Mouse (Mus musculus): ENCODE measurements around the gene Zfp524.
A peak's percentile ranks its signal among the peaks of the same experiment; 100 is the strongest.
"Not testable (repeated sequence)": the region's sequence is repeated elsewhere in the genome, so short reads cannot be mapped to it uniquely, and the experiment has no call there.

Gene Zfp524

GRCm38 (mm10) chr7:5016057-5016456, 1.8 kb downstream of the Zfp524 start:
- no peak for DNase-seq (ENCODE audit: low spot score)

GRCm38 (mm10) chr7:5016920-5017319, 2.7 kb downstream of the Zfp524 start:
- no peak for DNase-seq (ENCODE audit: low spot score)

GRCm38 (mm10) chr7:5017352-5017751, 3.1 kb downstream of the Zfp524 start:
- no peak for DNase-seq (ENCODE audit: low spot score)

- DNase-seq (ENCODE audit: low spot score) = no peak
Observed at GRCm38 (mm10) chr7:5017931-5018330, 3.7 kb downstream of the Zfp524 start.

- not testable (repeated sequence) for DNase-seq (ENCODE audit: low spot score)
Observed at GRCm38 (mm10) chr7:5019576-5019975, 5.4 kb downstream of the Zfp524 start.

GRCm38 (mm10) chr7:5020000-5020681, 5.9 kb downstream of the Zfp524 start, which contains the start of the genes Zfp865 and Ccdc106:
Gene Zfp865, plus strand, starts transcription at chr7:5020376.
Gene Ccdc106, plus strand, starts transcription at chr7:5020553.
- DNase-seq (ENCODE audit: low spot score) = peak; percentile 97

GRCm38 (mm10) chr7:5020685-5021084, 6.5 kb downstream of the Zfp524 start:
- no peak for DNase-seq (ENCODE audit: low spot score)

GRCm38 (mm10) chr7:5021197-5021596, 7.0 kb downstream of the Zfp524 start:
- no peak for DNase-seq (ENCODE audit: low spot score)

GRCm38 (mm10) chr7:5029543-5029942, 15.3 kb downstream of the Zfp524 start:
- no peak for DNase-seq (ENCODE audit: low spot score)

- no peak for DNase-seq (ENCODE audit: low spot score)
Observed at GRCm38 (mm10) chr7:5029946-5030345, 15.7 kb downstream of the Zfp524 start.

- DNase-seq (ENCODE audit: low spot score) = no peak
Observed at GRCm38 (mm10) chr7:5030554-5031275, 16.5 kb downstream of the Zfp524 start.

GRCm38 (mm10) chr7:5031496-5031895, 17.3 kb downstream of the Zfp524 start:
- no peak for DNase-seq (ENCODE audit: low spot score)

- no peak for DNase-seq (ENCODE audit: low spot score)
Observed at GRCm38 (mm10) chr7:5033818-5034217, 19.6 kb downstream of the Zfp524 start, which contains the start of gene 4632433K11Rik. Gene 4632433K11Rik, plus strand, starts transcription at chr7:5034118.

- DNase-seq (ENCODE audit: low spot score) = no peak
Observed at GRCm38 (mm10) chr7:5035628-5036027, 21.4 kb downstream of the Zfp524 start.

GRCm38 (mm10) chr7:5036136-5036535, 21.9 kb downstream of the Zfp524 start:
- DNase-seq (ENCODE audit: low spot score) = no peak

GRCm38 (mm10) chr7:5037026-5037425, 22.8 kb downstream of the Zfp524 start:
- no peak for DNase-seq (ENCODE audit: low spot score)

- no peak for DNase-seq (ENCODE audit: low spot score)
Observed at GRCm38 (mm10) chr7:5037467-5037866, 23.3 kb downstream of the Zfp524 start.

GRCm38 (mm10) chr7:5038109-5038732, 24.0 kb downstream of the Zfp524 start, which contains the start of gene Zfp784:
Gene Zfp784, minus strand, starts transcription at chr7:5038446.
- DNase-seq (ENCODE audit: low spot score) = peak; percentile 88

GRCm38 (mm10) chr7:5038940-5039339, 24.7 kb downstream of the Zfp524 start:
- no peak for DNase-seq (ENCODE audit: low spot score)

- DNase-seq (ENCODE audit: low spot score) = no peak
Observed at GRCm38 (mm10) chr7:5044981-5045380, 30.8 kb downstream of the Zfp524 start.

GRCm38 (mm10) chr7:5046112-5046511, 31.9 kb downstream of the Zfp524 start:
- no peak for DNase-seq (ENCODE audit: low spot score)

- no peak for DNase-seq (ENCODE audit: low spot score)
Observed at GRCm38 (mm10) chr7:5047313-5047712, 33.1 kb downstream of the Zfp524 start.

Measured in c-Kit-positive CD71-positive TER-119-positive erythroid progenitor cells, embryonic 14.5 days (primary cell).